Mouse (Mus musculus): Measurements from ENCODE around the gene Csmd2. TPM values are rescaled to one million over a fixed set of nuclear protein-coding genes. Genes with fewer than 3 reads are reported as not detected.
A peak's percentile ranks its signal among the peaks of the same experiment; 100 is the strongest.

Csmd2 gene
- polyA plus RNA-seq, 1 experiment from 2014 or later = 12.7 TPM

DNA sequence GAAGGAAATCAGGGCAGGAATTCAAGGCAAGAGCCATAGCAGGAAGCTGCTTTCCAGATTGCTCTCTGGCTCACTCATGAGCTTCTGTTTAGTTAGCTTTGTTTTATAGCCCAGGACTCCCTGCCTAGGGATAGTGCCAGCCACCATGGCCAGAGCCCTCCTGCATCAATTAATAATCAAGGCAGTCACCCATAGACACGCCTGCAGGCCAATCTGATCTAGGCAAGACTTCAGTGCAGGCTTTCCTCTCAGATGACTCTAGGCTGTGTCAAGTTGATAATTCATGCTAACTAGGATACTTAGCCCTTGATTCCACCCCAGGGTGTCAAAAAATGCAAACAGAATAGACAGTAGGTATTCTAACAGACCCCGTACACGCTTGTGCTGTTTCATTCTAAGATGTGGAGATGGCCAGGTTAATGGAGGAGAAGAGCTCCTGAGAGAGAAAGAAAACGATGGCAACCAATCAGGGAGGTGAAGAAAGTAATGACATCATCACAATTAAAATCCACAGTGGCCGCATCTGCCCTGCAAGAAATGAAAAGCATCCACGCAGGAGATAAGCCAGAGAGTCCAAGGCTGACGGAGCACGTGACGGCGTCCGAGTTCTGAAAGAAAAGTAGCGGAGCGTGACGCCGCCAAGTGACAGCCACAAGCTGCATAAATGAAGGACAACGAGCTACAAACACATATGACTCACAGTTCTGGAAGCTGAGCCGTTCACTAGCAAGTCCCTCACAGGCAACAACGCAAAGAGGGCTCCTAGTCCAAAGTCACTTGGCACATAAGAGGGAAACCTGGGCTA lies 440.8 kb downstream of the Csmd2 start:
- ATAC-seq (ENCODE audit: low FRiP score) = peak; percentile 59
- Histone ChIP-seq H3K9me3 (replicated peaks) (no peaks in the 10 kb centered on the region), H3K4me2 (0 out of 2 replicates have a peak overlapping the region, but pooled peaks have one; percentile 1), H3K4me3 (replicated peaks) (no peak overlapping the region), H3K27ac (replicated peaks) (peak overlapping the region; percentile 65), H3K9ac (replicated peaks) (no peak overlapping the region), H3K27me3 (replicated peaks) (no peaks in the 10 kb centered on the region), H3K36me3 (peaks cover 9% of the 10 kb centered on the region), H3K4me1 (peaks cover 24% of the 10 kb centered on the region)
- 34% methylated on average over 18 of the region's 18 CpGs for WGBS

DNA sequence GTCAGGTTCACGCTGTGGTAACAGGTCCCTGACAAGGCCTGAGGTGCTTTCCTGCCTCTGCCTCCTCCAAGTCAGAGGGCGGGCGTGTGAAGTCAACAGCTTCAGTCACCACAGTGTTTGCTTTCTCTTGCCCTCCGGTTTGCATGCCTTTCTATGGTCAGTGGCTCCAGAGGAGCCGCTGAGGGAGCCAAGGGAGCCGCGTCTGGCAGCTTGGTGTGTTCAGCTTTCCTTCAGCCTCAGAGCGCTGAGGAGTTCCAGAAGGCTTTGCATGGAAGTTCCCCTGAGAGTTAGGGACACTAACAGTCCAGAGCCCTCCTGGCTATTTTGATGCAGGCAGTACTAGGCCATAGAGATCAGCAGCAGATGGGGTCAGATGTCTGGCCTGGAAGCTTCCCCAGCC lies 441.9 kb downstream of the Csmd2 start:
- Histone ChIP-seq H3K36me3 (peaks cover 9% of the 10 kb centered on the region), H3K4me2 (no peak overlapping the region), H3K9ac (replicated peaks) (no peak overlapping the region), H3K27me3 (replicated peaks) (no peaks in the 10 kb centered on the region), H3K9me3 (replicated peaks) (no peaks in the 10 kb centered on the region), H3K4me1 (peaks cover 24% of the 10 kb centered on the region), H3K4me3 (replicated peaks) (no peak overlapping the region), H3K27ac (replicated peaks) (no peak overlapping the region; the same call in none of the 2 replicates)
- ATAC-seq (ENCODE audit: low FRiP score) = no peak
- 86% methylated on average over 8 of the region's 8 CpGs for WGBS

DNA sequence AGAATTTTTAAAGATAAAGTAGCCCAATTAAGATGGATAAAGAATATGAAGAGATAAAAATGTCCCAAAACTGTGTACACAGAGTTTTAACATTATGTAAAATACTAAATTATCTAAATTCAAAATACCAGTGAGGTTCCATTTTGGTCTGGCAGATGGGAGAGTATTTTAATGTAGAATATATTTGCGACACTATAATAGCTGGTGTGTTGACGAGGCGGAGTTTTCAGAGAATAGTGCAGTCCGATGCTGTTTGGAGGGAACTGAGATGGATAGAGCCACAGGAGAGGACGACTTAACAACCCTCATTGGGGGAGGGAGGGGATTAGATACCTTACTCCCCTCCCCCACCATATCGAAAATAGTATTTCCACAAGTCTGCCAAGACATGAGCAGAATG lies 452.9 kb downstream of the Csmd2 start:
- no peak overlapping the region for H3K27ac ChIP-seq (replicated peaks)
- whole genome bisulfite sequencing = 80% methylated on average over 6 of the region's 6 CpGs
- H3K4me3 ChIP-seq (replicated peaks) = no peak overlapping the region
- peaks cover 16% of the 10 kb centered on the region for H3K4me1 ChIP-seq
- peaks cover 14% of the 10 kb centered on the region for H3K36me3 ChIP-seq
- no peak overlapping the region for H3K9ac ChIP-seq (replicated peaks)
- no peak overlapping the region for H3K4me2 ChIP-seq
- H3K27me3 ChIP-seq (replicated peaks) = no peaks in the 10 kb centered on the region
- ATAC-seq (ENCODE audit: low FRiP score) = no peak
- H3K9me3 ChIP-seq (replicated peaks) = no peaks in the 10 kb centered on the region

DNA sequence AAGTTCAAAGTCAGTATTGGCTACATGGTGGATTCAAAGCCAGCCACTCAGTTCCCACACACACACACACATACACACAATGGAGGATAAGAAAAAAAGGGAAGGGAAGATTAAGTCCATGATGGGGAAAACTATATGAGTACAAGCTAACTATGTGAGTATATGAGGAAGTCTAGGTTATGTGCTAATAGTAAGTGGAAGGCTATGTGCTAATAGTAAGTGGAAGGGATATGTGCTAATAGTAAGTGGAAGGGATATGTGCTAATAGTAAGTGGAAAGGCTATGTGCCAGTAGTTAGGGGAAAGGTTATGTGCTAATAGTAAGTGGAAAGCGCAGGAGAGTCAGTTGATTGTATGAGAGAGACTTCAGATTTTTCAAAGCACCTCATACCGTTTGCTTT lies 453.6 kb downstream of the Csmd2 start:
- H3K4me1 ChIP-seq = peaks cover 22% of the 10 kb centered on the region
- no peaks in the 10 kb centered on the region for H3K9me3 ChIP-seq (replicated peaks)
- no peak for ATAC-seq (ENCODE audit: low FRiP score)
- no peak overlapping the region for H3K27ac ChIP-seq (replicated peaks)
- no peak overlapping the region for H3K4me2 ChIP-seq
- no peak overlapping the region for H3K9ac ChIP-seq (replicated peaks)
- no peak overlapping the region for H3K4me3 ChIP-seq (replicated peaks)
- H3K36me3 ChIP-seq = peaks cover 14% of the 10 kb centered on the region
- 77% methylated on average over 2 of the region's 2 CpGs for WGBS
- no peaks in the 10 kb centered on the region for H3K27me3 ChIP-seq (replicated peaks)

DNA sequence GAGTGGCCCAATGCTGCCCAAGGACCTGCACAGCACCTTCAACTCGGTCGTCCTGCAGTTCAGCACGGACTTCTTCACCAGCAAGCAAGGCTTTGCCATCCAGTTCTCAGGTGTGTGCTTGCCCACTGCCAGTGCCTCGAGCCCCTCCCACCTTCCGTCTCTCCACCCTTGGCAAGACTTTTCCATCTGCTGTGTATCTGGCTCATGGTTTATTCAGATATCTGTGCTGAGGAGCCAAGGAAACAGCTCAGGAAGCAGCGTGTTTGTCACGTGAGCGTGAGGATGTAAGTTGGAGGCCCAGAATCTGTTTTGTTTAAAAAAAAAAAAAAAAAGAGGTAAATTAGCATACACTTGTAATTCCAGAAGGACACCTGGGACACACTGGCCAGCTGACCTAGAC lies 455.1 kb downstream of the Csmd2 start:
- peaks cover 26% of the 10 kb centered on the region for H3K4me1 ChIP-seq
- H3K4me2 ChIP-seq = no peak overlapping the region
- H3K4me3 ChIP-seq (replicated peaks) = no peak overlapping the region
- H3K9me3 ChIP-seq (replicated peaks) = no peaks in the 10 kb centered on the region
- H3K9ac ChIP-seq (replicated peaks) = no peak overlapping the region
- peaks cover 14% of the 10 kb centered on the region for H3K36me3 ChIP-seq
- 84% methylated on average over 8 of the region's 8 CpGs for WGBS
- H3K27me3 ChIP-seq (replicated peaks) = no peaks in the 10 kb centered on the region
- no peak for ATAC-seq (ENCODE audit: low FRiP score)
- H3K27ac ChIP-seq (replicated peaks) = no peak overlapping the region

DNA sequence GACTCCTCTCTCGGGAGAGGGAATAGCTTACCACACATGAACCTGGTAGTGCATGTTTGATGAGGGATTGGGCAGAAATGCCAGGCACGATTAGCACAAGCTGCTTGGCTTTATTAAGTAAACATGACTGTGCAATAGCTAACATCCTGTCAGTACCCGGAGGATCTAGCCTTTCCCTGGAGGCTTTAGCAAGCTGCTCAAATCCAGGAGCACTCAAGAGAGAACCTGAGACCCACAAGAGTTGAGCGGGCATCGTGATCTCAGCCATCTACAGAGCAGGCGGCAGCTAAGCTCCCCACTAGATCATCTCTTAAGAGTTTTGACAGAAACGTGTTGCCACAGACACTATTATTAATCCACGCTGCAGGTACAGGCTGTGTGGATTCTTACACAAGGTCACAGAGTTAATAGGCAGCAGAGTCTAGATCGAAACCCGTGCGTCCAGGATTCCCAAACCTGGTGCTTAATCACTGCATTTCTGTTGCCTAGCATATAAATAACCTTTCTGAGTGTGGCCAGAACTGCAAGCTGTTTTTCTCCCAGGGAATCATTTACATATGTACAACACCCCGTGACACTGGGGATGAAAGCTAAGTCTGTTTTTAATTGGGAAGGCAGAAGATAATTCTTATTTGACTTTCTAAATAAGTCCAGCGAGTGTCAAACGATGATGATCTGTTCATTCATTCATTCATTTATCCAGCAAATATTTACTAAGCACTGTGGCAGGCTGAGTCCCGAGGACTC lies 458.0 kb downstream of the Csmd2 start:
- Histone ChIP-seq H3K4me1 (peaks cover 33% of the 10 kb centered on the region), H3K9me3 (replicated peaks) (no peaks in the 10 kb centered on the region), H3K27me3 (replicated peaks) (no peaks in the 10 kb centered on the region), H3K9ac (replicated peaks) (no peak overlapping the region), H3K27ac (replicated peaks) (no peak overlapping the region), H3K4me3 (replicated peaks) (no peak overlapping the region), H3K4me2 (no peak overlapping the region), H3K36me3 (peaks cover 8% of the 10 kb centered on the region)
- no peak for ATAC-seq (ENCODE audit: low FRiP score)
- 40% methylated on average over 15 of the region's 15 CpGs for WGBS

DNA sequence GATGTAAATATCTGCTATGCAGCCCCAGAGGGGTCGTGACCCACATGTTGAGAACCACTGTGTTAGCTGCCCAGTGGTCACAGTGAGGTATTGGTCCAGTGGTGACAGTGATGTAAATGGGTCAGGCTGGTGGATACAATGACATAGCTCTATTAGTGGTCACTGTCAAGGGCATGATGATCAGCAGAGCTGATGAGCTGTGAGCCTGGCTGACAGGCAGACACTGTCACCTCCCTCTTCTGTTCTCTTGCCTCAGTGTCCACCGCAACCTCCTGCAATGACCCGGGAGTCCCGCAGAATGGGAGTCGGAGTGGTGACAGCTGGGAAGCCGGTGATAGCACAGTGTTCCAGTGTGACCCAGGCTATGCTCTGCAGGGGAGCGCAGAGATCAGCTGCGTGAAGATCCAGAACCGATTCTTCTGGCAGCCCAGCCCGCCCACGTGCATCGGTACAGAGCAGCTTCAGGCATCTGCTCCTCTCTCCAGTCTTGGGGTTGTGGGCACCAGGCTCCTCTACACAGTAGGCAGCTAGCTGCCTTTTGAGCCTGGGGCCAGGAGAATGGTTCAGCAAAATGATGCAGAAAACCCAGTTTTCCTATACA lies 461.3 kb downstream of the Csmd2 start:
- H3K27ac ChIP-seq (replicated peaks) = no peak overlapping the region

DNA sequence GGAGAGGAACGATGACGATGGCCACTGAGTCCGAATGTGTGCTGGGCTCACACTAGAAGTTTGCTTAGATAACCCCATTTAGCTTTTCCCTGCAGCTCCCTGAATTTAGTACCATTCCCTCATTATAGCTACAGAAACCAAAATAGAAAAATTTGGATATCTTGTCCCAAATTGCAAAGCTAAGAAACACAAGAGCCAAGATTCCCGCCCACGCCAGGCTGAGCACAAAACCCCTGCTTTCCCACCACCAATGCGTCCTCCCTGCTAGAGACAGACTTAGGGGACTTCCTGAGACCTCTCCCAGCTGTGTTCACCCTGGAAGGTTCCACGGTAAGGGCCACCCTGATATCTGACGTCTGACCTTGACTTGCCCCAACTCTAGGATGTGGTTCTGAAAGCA lies 462.5 kb downstream of the Csmd2 start:
- peak overlapping the region; percentile 72; the same call in 1 of the 2 replicates for H3K27ac ChIP-seq (replicated peaks)

More for the DNA sequence above, 461.3 kb downstream of the Csmd2 start:
- WGBS = 78% methylated on average over 12 of the region's 12 CpGs
- no peak for ATAC-seq (ENCODE audit: low FRiP score)
- no peaks in the 10 kb centered on the region for H3K27me3 ChIP-seq (replicated peaks)
- H3K9me3 ChIP-seq (replicated peaks) = no peaks in the 10 kb centered on the region
- no peak overlapping the region for H3K9ac ChIP-seq (replicated peaks)
- peaks cover 41% of the 10 kb centered on the region for H3K4me1 ChIP-seq
- no peak overlapping the region for H3K4me2 ChIP-seq
- peaks cover 5% of the 10 kb centered on the region for H3K36me3 ChIP-seq
- no peak overlapping the region for H3K4me3 ChIP-seq (replicated peaks)

DNA sequence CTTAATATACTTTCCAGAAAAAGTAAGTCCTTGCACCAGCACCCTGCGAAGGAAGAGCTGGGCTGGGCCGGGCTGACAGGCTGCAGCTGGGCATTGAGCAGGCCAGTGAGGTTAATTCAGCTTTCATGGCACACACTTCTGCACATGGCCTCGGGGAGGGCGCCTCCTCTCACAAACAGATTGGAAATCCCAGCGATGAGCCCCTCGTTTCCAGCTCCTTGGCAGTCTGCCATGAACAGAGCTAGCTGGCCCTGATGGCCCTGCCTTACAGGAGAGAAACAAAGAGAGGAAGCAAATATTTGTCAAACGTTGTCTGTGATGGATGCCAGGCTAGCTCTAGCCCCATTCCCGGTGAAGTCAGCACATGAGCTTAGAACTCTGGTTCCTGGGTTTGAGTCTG lies 463.3 kb downstream of the Csmd2 start:
- no peak overlapping the region for H3K4me2 ChIP-seq
- H3K4me1 ChIP-seq = peaks cover 25% of the 10 kb centered on the region
- peak; percentile 78 for ATAC-seq (ENCODE audit: low FRiP score)
- H3K9me3 ChIP-seq (replicated peaks) = no peaks in the 10 kb centered on the region
- no peak overlapping the region for H3K4me3 ChIP-seq (replicated peaks)
- H3K27ac ChIP-seq (replicated peaks) = peak overlapping the region; percentile 72
- H3K9ac ChIP-seq (replicated peaks) = no peak overlapping the region
- H3K27me3 ChIP-seq (replicated peaks) = no peaks in the 10 kb centered on the region
- WGBS = 13% methylated on average over 8 of the region's 8 CpGs
- peaks cover 5% of the 10 kb centered on the region for H3K36me3 ChIP-seq

More for the DNA sequence above, 462.5 kb downstream of the Csmd2 start:
- H3K36me3 ChIP-seq = peaks cover 5% of the 10 kb centered on the region
- no peak overlapping the region for H3K4me3 ChIP-seq (replicated peaks)
- H3K9ac ChIP-seq (replicated peaks) = no peak overlapping the region
- H3K4me1 ChIP-seq = peaks cover 33% of the 10 kb centered on the region
- no peaks in the 10 kb centered on the region for H3K27me3 ChIP-seq (replicated peaks)
- H3K4me2 ChIP-seq = no peak overlapping the region
- ATAC-seq (ENCODE audit: low FRiP score) = no peak
- 87% methylated on average over 8 of the region's 8 CpGs for WGBS
- H3K9me3 ChIP-seq (replicated peaks) = no peaks in the 10 kb centered on the region

DNA sequence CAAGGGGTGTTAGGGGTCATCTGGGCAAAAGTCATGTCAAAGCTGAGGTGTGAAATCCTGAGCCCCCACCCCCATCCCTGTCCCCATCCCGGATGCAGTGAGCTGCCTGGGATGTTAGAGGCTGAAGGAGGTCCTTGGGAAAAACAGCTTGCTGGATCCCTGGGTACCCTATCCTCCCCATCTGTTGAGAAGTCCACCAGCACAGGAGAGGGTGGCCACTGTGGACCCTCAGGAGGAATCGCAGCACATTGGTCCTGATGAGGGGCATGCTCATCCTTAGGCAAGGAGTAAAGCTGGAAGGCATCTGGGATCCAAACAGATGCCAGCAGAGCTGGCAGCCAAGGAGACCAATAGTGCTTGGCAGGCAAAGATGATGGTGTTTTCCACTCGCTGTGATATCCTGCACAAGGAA lies 463.7 kb downstream of the Csmd2 start:
- Histone ChIP-seq H3K9ac (replicated peaks) (no peak overlapping the region), H3K27me3 (replicated peaks) (no peaks in the 10 kb centered on the region), H3K36me3 (peaks cover 8% of the 10 kb centered on the region), H3K9me3 (replicated peaks) (no peaks in the 10 kb centered on the region), H3K4me1 (peaks cover 21% of the 10 kb centered on the region), H3K4me2 (no peak overlapping the region), H3K4me3 (replicated peaks) (no peak overlapping the region), H3K27ac (replicated peaks) (peak overlapping the region; percentile 72)
- peak; percentile 43; the same call in 1 of the 2 replicates for ATAC-seq (ENCODE audit: low FRiP score)
- 53% methylated on average over 3 of the region's 3 CpGs for WGBS

DNA sequence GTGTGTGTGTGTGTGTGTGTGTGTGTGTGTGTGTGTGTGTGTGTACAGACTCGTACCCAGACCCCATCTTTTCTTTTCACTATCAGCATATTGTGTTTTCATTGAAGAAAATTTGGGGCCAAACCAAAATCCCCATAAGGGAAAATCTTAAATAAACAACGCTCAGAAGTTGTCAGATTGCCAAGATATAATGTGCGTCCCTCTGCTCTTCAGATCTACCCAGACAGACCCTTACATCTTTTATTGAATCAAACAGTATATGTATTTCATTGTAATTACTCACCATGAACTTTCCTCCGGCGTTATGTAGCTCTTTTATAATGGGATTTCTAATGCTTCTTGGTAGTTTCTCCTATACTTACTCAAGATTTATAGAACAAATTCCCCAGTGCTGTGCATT lies 479.1 kb downstream of the Csmd2 start:
- H3K9ac ChIP-seq (replicated peaks) = no peak overlapping the region
- no peaks in the 10 kb centered on the region for H3K9me3 ChIP-seq (replicated peaks)
- no peak overlapping the region for H3K4me3 ChIP-seq (replicated peaks)
- no peaks in the 10 kb centered on the region for H3K4me1 ChIP-seq
- H3K36me3 ChIP-seq = peaks cover 33% of the 10 kb centered on the region
- no peak overlapping the region for H3K4me2 ChIP-seq
- H3K27ac ChIP-seq (replicated peaks) = no peak overlapping the region
- 81% methylated on average over 5 of the region's 5 CpGs for WGBS
- no peaks in the 10 kb centered on the region for H3K27me3 ChIP-seq (replicated peaks)
- no peak for ATAC-seq (ENCODE audit: low FRiP score)
